Mouse (Mus musculus): ENCODE results near the gene Sbno2. TPM values are rescaled to one million over a fixed set of nuclear protein-coding genes. Genes with fewer than 3 reads are reported as not detected.

Sbno2 gene
- total and polyA plus RNA-seq, 3 experiments, result 10.6 to 16.9 (median 11.2) TPM

GRCm38 (mm10) chr10:80147719-80148601 lies 42.6 kb upstream of the Sbno2 start, which contains the start of gene Midn:
Gene Midn, plus strand, starts transcription at chr10:80148272.
- Histone ChIP-seq H3K9ac (ENCODE audit: low read depth, low read length) (peak within 1 kb of the TSS; percentile 95), H3K36me3 (ENCODE audit: control insufficient read depth, insufficient read depth, low read length) (peaks cover 8% of the 10 kb centered on the region), H3K27me3 (ENCODE audit: control insufficient read depth, insufficient read depth, low read length) (no peaks in the 10 kb centered on the region), H3K4me3 (peak within 1 kb of the TSS; percentile 66), H3K27ac (peak within 1 kb of the TSS; percentile 93), H3K4me1 (ENCODE audit: control insufficient read depth, insufficient read depth, low read length) (peaks cover 20% of the 10 kb centered on the region), H3K79me2 (replicated peaks; ENCODE audit: control insufficient read depth, insufficient read depth, low read length) (peaks cover 4% of the 10 kb centered on the region)
- intact Hi-C loops (cut with DNase I), result loop anchor here (2.0 kb wide), 1 partner anchor 77 kb away; no protein-coding TSS in a partner anchor
- TF ChIP-seq POLR2A (IDR thresholded peaks at IDR 0.05; ENCODE audit: insufficient read depth, low read depth, low read length), result peak; percentile 98
- peak; percentile 89 for TF ChIP-seq EP300 (IDR thresholded peaks at IDR 0.05; ENCODE audit: insufficient read depth, low read depth, low read length)
- TF ChIP-seq CTCF (IDR thresholded peaks at IDR 0.05), result peak; percentile 72
- WGBS, result under 1% methylated on average over 42 of the region's 42 CpGs
- peak; percentile 92 for DNase-seq

GRCm38 (mm10) chr10:80147146-80147718 lies 41.9 kb upstream of the Sbno2 start:
- TF ChIP-seq CTCF (IDR thresholded peaks at IDR 0.05) (no peak), EP300 (IDR thresholded peaks at IDR 0.05; ENCODE audit: insufficient read depth, low read depth, low read length) (no peak)
- Histone ChIP-seq H3K27ac (peak overlapping the region; percentile 93), H3K36me3 (ENCODE audit: control insufficient read depth, insufficient read depth, low read length) (peaks cover 2% of the 10 kb centered on the region), H3K79me2 (replicated peaks; ENCODE audit: control insufficient read depth, insufficient read depth, low read length) (peaks cover 6% of the 10 kb centered on the region), H3K9ac (ENCODE audit: low read depth, low read length) (peak overlapping the region; percentile 95), H3K4me1 (ENCODE audit: control insufficient read depth, insufficient read depth, low read length) (peaks cover 18% of the 10 kb centered on the region), H3K4me3 (peak overlapping the region; percentile 66; the same call in 1 of the 2 replicates), H3K27me3 (ENCODE audit: control insufficient read depth, insufficient read depth, low read length) (no peaks in the 10 kb centered on the region)
- intact Hi-C loops (cut with DNase I), result loop anchor here (2.0 kb wide), 1 partner anchor 78 kb away; no protein-coding TSS in a partner anchor
- peak; percentile 53 to 60 for DNase-seq
- WGBS, result 29% methylated on average over 5 of the region's 5 CpGs

- H3K79me2 ChIP-seq (replicated peaks; ENCODE audit: control insufficient read depth, insufficient read depth, low read length), result peaks cover 6% of the 10 kb centered on the region
- peak; percentile 69 to 79 for DNase-seq
- 33% methylated on average over 4 of the region's 4 CpGs for WGBS
- TF ChIP-seq CTCF (IDR thresholded peaks at IDR 0.05), result no peak
- no peak; the same call in 1 of the 2 replicates for TF ChIP-seq POLR2A (IDR thresholded peaks at IDR 0.05; ENCODE audit: insufficient read depth, low read depth, low read length)
- TF ChIP-seq EP300 (IDR thresholded peaks at IDR 0.05; ENCODE audit: insufficient read depth, low read depth, low read length), result peak; percentile 100
- intact Hi-C loops (cut with DNase I), result loop anchor here (2.0 kb wide), 1 partner anchor 78 kb away; no protein-coding TSS in a partner anchor
- H3K27ac ChIP-seq, result peak overlapping the region; percentile 93
- peaks cover 16% of the 10 kb centered on the region for H3K4me1 ChIP-seq (ENCODE audit: control insufficient read depth, insufficient read depth, low read length)
- H3K9ac ChIP-seq (ENCODE audit: low read depth, low read length), result peak overlapping the region; percentile 95
- H3K36me3 ChIP-seq (ENCODE audit: control insufficient read depth, insufficient read depth, low read length), result no peaks in the 10 kb centered on the region
- H3K4me3 ChIP-seq, result no peak overlapping the region
- no peaks in the 10 kb centered on the region for H3K27me3 ChIP-seq (ENCODE audit: control insufficient read depth, insufficient read depth, low read length)
Observed at GRCm38 (mm10) chr10:80146568-80147011, 41.2 kb upstream of the Sbno2 start.

GRCm38 (mm10) chr10:80145896-80146295 lies 40.5 kb upstream of the Sbno2 start:
- TF ChIP-seq POLR2A (IDR thresholded peaks at IDR 0.05; ENCODE audit: insufficient read depth, low read depth, low read length), result no peak
- TF ChIP-seq EP300 (IDR thresholded peaks at IDR 0.05; ENCODE audit: insufficient read depth, low read depth, low read length), result no peak
- TF ChIP-seq CTCF (IDR thresholded peaks at IDR 0.05), result no peak

GRCm38 (mm10) chr10:80144864-80145838 lies 39.8 kb upstream of the Sbno2 start:
- 65% methylated on average over 20 of the region's 20 CpGs for WGBS
- no peak overlapping the region for H3K4me3 ChIP-seq
- peaks cover 18% of the 10 kb centered on the region for H3K4me1 ChIP-seq (ENCODE audit: control insufficient read depth, insufficient read depth, low read length)
- TF ChIP-seq EP300 (IDR thresholded peaks at IDR 0.05; ENCODE audit: insufficient read depth, low read depth, low read length), result peak; percentile 94
- TF ChIP-seq POLR2A (IDR thresholded peaks at IDR 0.05; ENCODE audit: insufficient read depth, low read depth, low read length), result 0 out of 2 replicates have a peak, but pooled peaks have one; percentile 5
- peak; percentile 96 for TF ChIP-seq CTCF (IDR thresholded peaks at IDR 0.05)
- H3K27me3 ChIP-seq (ENCODE audit: control insufficient read depth, insufficient read depth, low read length), result no peaks in the 10 kb centered on the region
- H3K79me2 ChIP-seq (replicated peaks; ENCODE audit: control insufficient read depth, insufficient read depth, low read length), result peaks cover 4% of the 10 kb centered on the region
- H3K27ac ChIP-seq, result peak overlapping the region; percentile 93
- H3K9ac ChIP-seq (ENCODE audit: low read depth, low read length), result 0 out of 2 replicates have a peak overlapping the region, but pooled peaks have one; percentile 15
- DNase-seq, result peak; percentile 83 to 86
- H3K36me3 ChIP-seq (ENCODE audit: control insufficient read depth, insufficient read depth, low read length), result no peaks in the 10 kb centered on the region
- intact Hi-C loops (cut with DNase I), result loop anchor here (1.0 to 5.0 kb wide), 2 partner anchors 20 to 218 kb away; partner anchors contain the start of genes Arid3a and Cirbp

More at GRCm38 (mm10) chr10:80145896-80146295, 40.5 kb upstream of the Sbno2 start:
- Histone ChIP-seq H3K27me3 (ENCODE audit: control insufficient read depth, insufficient read depth, low read length) (no peaks in the 10 kb centered on the region), H3K9ac (ENCODE audit: low read depth, low read length) (no peak overlapping the region), H3K27ac (peak overlapping the region; percentile 93), H3K36me3 (ENCODE audit: control insufficient read depth, insufficient read depth, low read length) (no peaks in the 10 kb centered on the region), H3K79me2 (replicated peaks; ENCODE audit: control insufficient read depth, insufficient read depth, low read length) (peaks cover 4% of the 10 kb centered on the region), H3K4me1 (ENCODE audit: control insufficient read depth, insufficient read depth, low read length) (peaks cover 18% of the 10 kb centered on the region), H3K4me3 (no peak overlapping the region)
- intact Hi-C loops (cut with DNase I), result loop anchor here (1.0 to 2.0 kb wide), 2 partner anchors 19 to 79 kb away; partner anchors contain the start of gene Cirbp
- DNase-seq, result peak; percentile 73 to 77
- 63% methylated on average over 6 of the region's 6 CpGs for WGBS
